Mouse (Mus musculus) heart, embryonic 12.5 days (tissue): ENCODE measurements around the gene Pcnp. TPM values are rescaled to one million over a fixed set of nuclear protein-coding genes. Genes with fewer than 3 reads are reported as not detected.
A peak's percentile ranks its signal among the peaks of the same experiment; 100 is the strongest.

ENCODE experiments used
- ATAC-seq: fragments of 200-750 bp; cut with Nextera tagmentation; 2 replicates; pipeline ENCODE4 v1.8.0; 2017; ENCODE audit warnings: moderate TSS enrichment, moderate library complexity; ENCODE audit not compliant: insufficient number of reproducible peaks, low FRiP score
- H3K27ac ChIP-seq: fragments of 300-500 bp; sonication (generic); 2 replicates; pipeline ENCODE4 v1.5.1; 2016; ENCODE audit warnings: mild to moderate bottlenecking, moderate library complexity; ENCODE audit not compliant: poor library complexity, severe bottlenecking
- H3K27me3 ChIP-seq: fragments of 300-500 bp; sonication (generic); replicated peaks from 2 replicates; pipeline ENCODE4 v1.6.1; 2016; ENCODE audit warnings: mild to moderate bottlenecking, moderate library complexity
- H3K36me3 ChIP-seq: fragments of 300-500 bp; sonication (generic); 2 replicates; pipeline ENCODE4 v1.6.1; 2016; ENCODE audit warnings: mild to moderate bottlenecking, moderate library complexity
- H3K4me1 ChIP-seq: fragments of 300-500 bp; sonication (generic); replicated peaks from 2 replicates; pipeline ENCODE4 v1.6.1; 2016; ENCODE audit warnings: mild to moderate bottlenecking
- H3K4me2 ChIP-seq: fragments of 300-500 bp; sonication (generic); 2 replicates; pipeline ENCODE4 v1.6.1; 2016; ENCODE audit warnings: mild to moderate bottlenecking, moderate library complexity
- H3K4me3 ChIP-seq: fragments of 300-500 bp; sonication (generic); 2 replicates; pipeline ENCODE4 v1.5.1; 2016; ENCODE audit warnings: mild to moderate bottlenecking
- H3K9ac ChIP-seq: fragments of 300-500 bp; sonication (generic); 2 replicates; pipeline ENCODE4 v1.6.1; 2016; ENCODE audit warnings: mild to moderate bottlenecking, moderate library complexity
- H3K9me3 ChIP-seq: fragments of 300-500 bp; sonication (generic); replicated peaks from 2 replicates; pipeline ENCODE4 v1.6.1; 2016; ENCODE audit warnings: mild to moderate bottlenecking, moderate library complexity
- WGBS: fragments of 180-500 bp; shearing (Covaris S2); methylation state at CpG from one replicate; pipeline ENCODE4 v1.1.7; 2016; 5-methylcytosine and 5-hydroxymethylcytosine counted together
- polyA plus RNA-seq: library from polyadenylated mRNA; unstranded; fragments of >200 nt; fragmentation: Nextera tagmentation; extraction: Ambion mirVana; gene quantifications from 2 replicates; pipeline ENCODE4 v1.2.1, GENCODE M21; 2016

Gene Pcnp
- polyA plus RNA-seq, 1 experiment from 2014 or later: 180 TPM

DNA sequence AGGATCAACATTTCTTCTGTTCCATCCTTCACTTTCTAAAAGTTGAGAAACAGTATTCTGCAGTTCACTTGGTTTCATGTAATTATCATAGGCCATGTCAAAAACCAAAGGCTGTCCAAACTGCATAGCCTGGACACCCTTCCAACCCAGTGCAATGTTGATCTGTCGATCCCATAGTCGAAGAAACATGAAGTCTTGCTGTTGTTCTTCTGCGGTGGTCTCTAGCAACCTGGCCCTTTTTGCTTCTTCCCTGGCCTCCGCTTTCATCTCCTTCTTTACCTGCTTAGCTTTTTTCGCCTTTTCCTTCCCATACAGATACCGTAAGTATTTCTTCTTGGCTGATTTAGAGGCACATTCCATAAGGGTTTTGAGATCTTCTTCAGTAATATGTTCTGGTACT lies 5.0 kb upstream of the Pcnp start:
- peaks cover 28% of the 10 kb centered on the region for H3K36me3 ChIP-seq
- no peak overlapping the region for H3K4me2 ChIP-seq
- WGBS: 97% methylated on average over 6 of the region's 6 CpGs
- ATAC-seq: no peak
- no peak overlapping the region for H3K27ac ChIP-seq
- no peak overlapping the region for H3K4me3 ChIP-seq
- peaks cover 12% of the 10 kb centered on the region for H3K4me1 ChIP-seq
- no peaks in the 10 kb centered on the region for H3K27me3 ChIP-seq
- no peak overlapping the region for H3K9ac ChIP-seq
- H3K9me3 ChIP-seq: no peaks in the 10 kb centered on the region

DNA sequence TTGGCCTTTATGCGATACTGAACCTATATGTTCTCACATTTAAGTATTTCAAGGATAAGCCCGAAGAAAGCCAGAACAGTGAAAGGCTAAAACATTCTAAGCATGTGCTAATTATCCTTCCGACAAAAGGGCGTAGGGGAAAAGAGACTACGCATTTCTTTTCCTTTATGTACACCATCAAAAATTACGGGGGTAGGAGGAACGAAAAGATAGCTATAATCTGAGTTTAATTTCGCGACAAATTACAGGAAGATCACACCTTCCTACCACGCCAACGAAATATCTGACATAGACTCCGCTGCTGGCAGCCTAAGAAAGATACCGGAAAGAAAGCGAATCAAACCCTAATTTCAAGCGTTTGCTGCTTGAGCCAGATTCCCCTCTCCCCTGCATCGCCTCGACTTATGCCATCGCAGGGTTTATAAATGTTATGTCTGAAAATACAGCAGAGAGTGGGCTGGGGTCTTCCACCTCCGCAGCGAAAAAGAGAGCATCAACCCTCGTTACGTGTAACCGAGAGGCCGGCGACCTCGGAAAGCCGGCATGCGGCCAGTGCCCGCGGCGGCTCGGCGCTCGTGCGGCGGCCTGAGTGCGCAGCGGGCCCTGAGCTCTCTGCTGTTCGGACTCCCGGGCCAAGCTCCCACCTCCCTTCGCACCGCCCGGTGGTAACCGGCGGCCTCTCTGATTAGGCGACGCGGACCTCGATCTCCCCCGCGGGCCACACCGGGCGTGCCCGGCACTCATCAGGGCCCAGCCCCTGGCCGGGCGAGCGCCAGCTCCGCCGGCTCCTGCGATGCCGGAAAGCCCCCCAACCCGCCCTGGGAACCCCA lies 602 bp downstream of the Pcnp start:
- Histone ChIP-seq H3K36me3 (peaks cover 36% of the 10 kb centered on the region), H3K9me3 (no peaks in the 10 kb centered on the region), H3K4me3 (peak overlapping the region; percentile 89), H3K27ac (peak overlapping the region; percentile 90), H3K27me3 (no peaks in the 10 kb centered on the region), H3K9ac (peak overlapping the region; percentile 95), H3K4me1 (peaks cover 22% of the 10 kb centered on the region), H3K4me2 (peak overlapping the region; percentile 82)
- under 1% methylated on average over 57 of the region's 62 CpGs for WGBS
- peak; percentile 90 for ATAC-seq

DNA sequence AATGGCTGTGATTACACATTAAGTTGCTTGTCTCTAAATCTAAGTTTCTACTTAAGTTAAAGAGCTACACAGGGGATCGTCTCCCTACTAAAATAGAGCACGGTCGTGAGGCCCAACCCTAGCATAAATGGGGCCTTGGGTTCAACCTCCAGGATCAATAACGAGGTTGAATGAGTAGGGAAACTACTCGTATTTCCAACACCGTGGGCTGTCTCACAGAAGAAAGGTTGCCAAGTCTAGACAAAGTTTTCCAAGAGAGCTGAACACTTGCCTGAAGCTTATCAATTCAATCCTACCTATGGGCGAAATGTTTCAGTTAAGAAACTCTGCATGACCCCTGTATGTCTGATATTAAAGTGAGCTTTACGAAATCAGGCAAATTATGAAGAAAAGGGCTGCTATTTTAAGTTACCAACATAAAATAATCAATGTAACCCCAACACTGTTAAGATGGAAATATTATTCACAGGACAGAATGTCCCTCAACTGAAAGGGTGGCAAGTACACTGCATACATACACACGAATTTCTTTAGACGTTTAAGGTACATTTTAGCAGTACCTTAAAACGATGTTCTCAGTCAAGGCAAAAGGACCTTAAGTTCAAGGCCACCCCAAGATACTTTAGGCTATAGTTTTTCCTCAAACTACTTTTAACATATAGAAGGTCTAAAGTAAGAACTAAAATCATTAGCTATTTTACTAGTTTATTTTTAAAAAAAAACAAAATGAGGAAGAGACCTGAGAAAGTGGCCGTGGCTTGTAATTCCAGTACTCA lies 1.5 kb downstream of the Pcnp start:
- Histone ChIP-seq H3K36me3 (peaks cover 31% of the 10 kb centered on the region), H3K4me2 (peak overlapping the region; percentile 82), H3K27me3 (no peaks in the 10 kb centered on the region), H3K9me3 (no peaks in the 10 kb centered on the region), H3K27ac (0 out of 2 replicates have a peak overlapping the region, but pooled peaks have one; percentile 90), H3K9ac (peak overlapping the region; percentile 95), H3K4me3 (peak overlapping the region; percentile 89), H3K4me1 (peaks cover 22% of the 10 kb centered on the region)
- 37% methylated on average over 12 of the region's 12 CpGs for WGBS
- ATAC-seq: no peak

DNA sequence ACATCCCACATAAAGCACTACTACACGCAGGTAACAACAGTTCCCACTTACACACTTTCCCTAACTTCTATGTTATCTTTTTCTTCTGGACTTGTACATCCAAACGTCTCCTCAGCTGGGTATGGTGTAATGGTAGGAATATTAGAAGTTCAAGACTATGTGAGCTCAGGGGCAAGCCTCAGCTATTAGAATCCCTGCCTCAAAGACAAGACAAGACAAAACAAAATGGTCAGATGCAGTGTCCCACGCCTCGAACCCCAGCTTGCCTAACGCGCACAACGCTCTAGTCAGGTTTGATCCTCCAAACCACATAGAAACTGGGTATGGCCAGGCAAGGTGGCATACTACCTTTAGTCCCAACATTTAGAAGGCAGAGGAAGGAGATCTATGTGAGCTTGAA lies 9.9 kb downstream of the Pcnp start:
- no peak overlapping the region for H3K4me2 ChIP-seq
- H3K4me3 ChIP-seq: no peak overlapping the region
- WGBS: 88% methylated on average over 7 of the region's 7 CpGs
- H3K36me3 ChIP-seq: peaks cover 53% of the 10 kb centered on the region
- H3K4me1 ChIP-seq: no peaks in the 10 kb centered on the region
- ATAC-seq: no peak
- H3K27me3 ChIP-seq: no peaks in the 10 kb centered on the region
- no peak overlapping the region for H3K9ac ChIP-seq
- H3K9me3 ChIP-seq: no peaks in the 10 kb centered on the region
- no peak overlapping the region for H3K27ac ChIP-seq

DNA sequence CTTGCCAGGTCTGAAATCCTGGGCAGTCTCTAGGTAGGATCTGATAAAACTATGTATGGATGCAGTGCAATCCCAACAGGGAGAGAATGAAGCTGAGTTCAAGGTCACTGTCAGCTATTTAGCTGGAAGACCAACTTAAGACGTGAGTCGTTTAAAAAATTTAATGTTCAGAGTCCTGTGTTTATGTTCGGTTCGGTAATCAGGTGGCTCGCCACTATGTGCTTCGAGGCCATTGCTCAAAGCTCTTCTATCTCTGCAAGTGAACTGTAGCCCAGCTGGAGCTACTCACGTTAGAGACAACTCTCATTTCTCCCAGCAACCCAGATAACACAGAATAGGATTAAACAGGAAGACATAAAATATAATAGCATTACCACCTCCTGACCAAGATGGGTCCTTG lies 15.5 kb downstream of the Pcnp start:
- H3K36me3 ChIP-seq: peaks cover 53% of the 10 kb centered on the region
- H3K9me3 ChIP-seq: no peaks in the 10 kb centered on the region
- 90% methylated on average over 7 of the region's 7 CpGs for WGBS

DNA sequence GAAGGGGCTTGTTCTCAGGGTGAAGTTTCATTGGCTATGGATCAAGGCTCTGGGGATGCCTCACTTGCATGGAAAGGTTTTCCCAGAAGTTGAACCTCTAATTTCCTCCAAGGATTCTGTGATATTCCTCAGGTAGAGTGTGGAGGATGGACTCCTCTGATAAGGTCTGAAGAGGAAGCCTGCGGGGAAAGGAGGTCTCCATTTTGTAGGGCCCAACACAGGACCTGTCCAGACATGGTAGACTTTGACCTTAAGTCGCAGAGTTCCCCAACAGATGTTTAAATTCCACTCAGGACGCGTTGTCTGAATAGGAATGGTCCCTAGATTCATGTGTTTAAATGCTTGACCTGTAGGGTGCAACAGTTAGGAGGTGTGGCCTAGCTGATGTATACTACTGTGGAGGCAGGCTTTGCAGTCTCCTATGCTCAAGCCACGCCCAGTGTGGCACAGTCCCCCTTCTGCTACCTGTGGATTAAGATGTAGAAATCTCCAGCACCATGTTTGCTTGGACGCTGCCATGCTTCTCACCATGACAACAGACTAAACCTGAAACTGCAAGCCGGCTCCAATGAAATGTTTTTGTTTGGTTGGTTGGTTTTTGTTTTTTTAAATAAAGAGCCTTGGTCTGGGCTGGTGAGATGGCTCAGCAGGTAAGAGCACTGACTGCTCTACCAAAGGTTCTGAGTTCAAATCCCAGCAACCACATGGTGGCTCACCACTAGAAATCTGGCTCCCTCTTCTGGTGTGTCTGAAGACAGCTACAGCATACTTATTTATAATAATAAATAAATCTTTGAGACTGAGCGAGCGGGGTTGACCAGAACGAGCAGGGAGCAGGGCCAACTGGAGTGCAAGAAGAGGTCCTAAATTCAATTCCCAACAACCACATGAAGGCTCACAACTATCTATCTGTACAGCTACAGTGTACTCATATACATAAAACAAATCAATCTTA lies 16.5 kb downstream of the Pcnp start:
- no peak overlapping the region for H3K9ac ChIP-seq
- peaks cover 47% of the 10 kb centered on the region for H3K36me3 ChIP-seq
- H3K4me1 ChIP-seq: no peaks in the 10 kb centered on the region
- H3K27ac ChIP-seq: no peak overlapping the region
- no peak overlapping the region for H3K4me3 ChIP-seq
- H3K4me2 ChIP-seq: no peak overlapping the region
- no peaks in the 10 kb centered on the region for H3K27me3 ChIP-seq
- no peaks in the 10 kb centered on the region for H3K9me3 ChIP-seq
- no peak for ATAC-seq
- 89% methylated on average over 10 of the region's 10 CpGs for WGBS

More for the DNA sequence above, 15.5 kb downstream of the Pcnp start:
- ATAC-seq: no peak
- no peak overlapping the region for H3K9ac ChIP-seq
- H3K4me3 ChIP-seq: no peak overlapping the region
- H3K27ac ChIP-seq: no peak overlapping the region
- H3K27me3 ChIP-seq: no peaks in the 10 kb centered on the region
- no peaks in the 10 kb centered on the region for H3K4me1 ChIP-seq
- H3K4me2 ChIP-seq: no peak overlapping the region

DNA sequence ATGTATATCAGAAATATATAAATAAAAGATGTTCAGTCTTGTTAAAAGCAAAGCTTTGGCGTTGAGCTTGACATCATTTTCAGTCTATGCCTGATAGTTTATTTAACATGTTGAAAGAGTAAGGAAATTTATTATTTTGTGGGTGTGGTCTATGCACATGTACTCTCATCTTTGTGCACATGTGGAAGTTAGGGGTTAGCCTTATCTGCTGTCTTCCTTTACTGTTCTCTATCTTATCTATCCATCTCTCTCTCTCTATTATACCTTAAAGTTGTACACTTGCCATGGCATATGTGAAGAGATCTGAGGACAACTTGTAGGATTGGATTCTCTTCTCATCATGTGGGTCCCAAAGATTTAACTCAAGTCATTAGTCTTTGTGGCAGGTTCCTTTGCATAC lies 20.7 kb downstream of the Pcnp start:
- H3K9me3 ChIP-seq: no peaks in the 10 kb centered on the region
- WGBS: 98% methylated on average over 1 of the region's 1 CpGs
- H3K36me3 ChIP-seq: peaks cover 56% of the 10 kb centered on the region
- ATAC-seq: no peak
- H3K4me3 ChIP-seq: no peak overlapping the region
- no peak overlapping the region for H3K9ac ChIP-seq
- no peaks in the 10 kb centered on the region for H3K4me1 ChIP-seq
- H3K27ac ChIP-seq: no peak overlapping the region
- no peaks in the 10 kb centered on the region for H3K27me3 ChIP-seq
- H3K4me2 ChIP-seq: no peak overlapping the region

DNA sequence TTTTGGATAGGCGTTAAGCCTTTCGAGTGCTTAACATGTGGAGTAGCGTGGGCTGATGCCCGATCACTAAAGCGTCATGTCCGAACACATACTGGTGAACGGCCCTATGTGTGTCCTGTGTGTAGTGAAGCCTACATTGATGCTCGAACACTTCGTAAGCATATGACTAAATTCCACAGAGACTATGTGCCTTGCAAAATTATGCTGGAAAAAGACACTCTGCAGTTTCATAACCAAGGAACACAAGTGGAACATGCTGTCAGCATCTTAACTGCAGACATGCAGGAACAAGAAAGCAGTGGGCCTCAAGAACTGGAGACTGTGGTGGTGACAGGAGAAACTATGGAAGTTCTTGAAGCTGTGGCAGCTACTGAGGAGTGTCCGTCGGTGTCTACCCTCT lies 22.7 kb downstream of the Pcnp start:
- Histone ChIP-seq H3K36me3 (peaks cover 52% of the 10 kb centered on the region), H3K9ac (no peak overlapping the region), H3K27me3 (no peaks in the 10 kb centered on the region), H3K9me3 (no peaks in the 10 kb centered on the region), H3K4me1 (no peaks in the 10 kb centered on the region), H3K4me2 (no peak overlapping the region), H3K4me3 (no peak overlapping the region), H3K27ac (no peak overlapping the region)
- no peak for ATAC-seq
- 93% methylated on average over 11 of the region's 11 CpGs for WGBS

DNA sequence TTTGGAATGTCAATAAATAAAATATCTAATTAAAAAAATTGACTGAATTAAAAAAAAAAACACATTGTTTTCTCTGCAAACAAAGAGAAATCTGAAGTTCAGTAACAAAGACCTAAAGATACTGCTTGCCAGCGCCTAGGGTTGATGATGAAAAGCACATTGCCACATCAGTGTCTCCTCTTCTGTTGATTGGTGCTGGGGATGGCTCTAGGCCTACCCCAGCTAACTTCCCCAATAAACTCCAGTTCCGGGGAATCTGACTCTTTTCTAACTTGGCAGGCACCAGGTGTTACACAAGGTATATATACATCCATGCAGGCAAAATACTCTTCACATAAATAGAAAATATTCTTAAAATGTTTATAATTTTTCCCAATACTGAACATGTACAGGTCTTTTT lies 35.3 kb downstream of the Pcnp start:
- no peak overlapping the region for H3K9ac ChIP-seq
- H3K27ac ChIP-seq: no peak overlapping the region
- no peaks in the 10 kb centered on the region for H3K27me3 ChIP-seq
- no peaks in the 10 kb centered on the region for H3K4me1 ChIP-seq
- H3K9me3 ChIP-seq: no peaks in the 10 kb centered on the region
- peaks cover 43% of the 10 kb centered on the region for H3K36me3 ChIP-seq
- WGBS: 94% methylated on average over 2 of the region's 2 CpGs
- no peak overlapping the region for H3K4me2 ChIP-seq
- no peak overlapping the region for H3K4me3 ChIP-seq
- no peak for ATAC-seq

DNA sequence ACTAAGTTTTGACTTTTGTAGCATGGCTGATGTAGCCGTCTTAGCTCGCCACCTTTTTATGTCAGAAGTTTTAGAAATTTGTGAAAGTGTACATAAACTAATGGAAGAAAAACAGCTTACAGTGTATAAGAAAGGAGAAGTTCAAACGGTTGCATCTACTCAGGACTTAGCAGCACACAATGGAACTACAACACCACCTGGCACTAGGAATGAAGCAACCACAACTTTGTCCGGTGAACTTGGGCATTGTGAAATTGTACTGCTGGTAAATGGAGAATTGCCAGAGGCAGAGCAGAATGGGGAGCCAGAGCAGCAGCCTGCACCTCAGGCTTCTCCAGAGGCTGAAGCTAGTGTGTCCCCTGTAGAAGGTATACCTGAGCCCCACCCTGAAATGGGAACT lies 39.2 kb downstream of the Pcnp start:
- Histone ChIP-seq H3K36me3 (peaks cover 33% of the 10 kb centered on the region), H3K27ac (no peak overlapping the region), H3K27me3 (no peaks in the 10 kb centered on the region), H3K4me1 (no peaks in the 10 kb centered on the region), H3K4me3 (no peak overlapping the region), H3K9me3 (no peaks in the 10 kb centered on the region), H3K9ac (no peak overlapping the region), H3K4me2 (no peak overlapping the region)
- ATAC-seq: no peak
- 85% methylated on average over 4 of the region's 4 CpGs for WGBS

DNA sequence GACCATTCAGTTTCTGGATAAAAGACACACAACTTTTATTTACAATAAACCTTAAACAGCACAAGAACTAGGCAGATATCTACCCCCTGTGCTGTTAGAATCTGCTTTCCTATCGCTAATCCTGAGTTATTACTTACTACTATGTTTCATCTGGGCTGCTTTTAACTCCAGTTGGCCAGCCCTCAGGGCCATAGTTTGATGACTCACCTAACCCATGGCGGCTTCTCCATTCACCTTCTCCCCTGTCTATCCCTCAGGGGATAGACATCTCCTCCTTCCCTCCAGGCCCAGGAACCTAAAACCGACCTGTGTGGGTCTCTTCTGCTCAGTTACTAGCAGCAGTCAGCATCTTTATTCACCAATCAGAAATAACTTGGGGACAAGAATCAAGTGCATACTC lies 43.5 kb downstream of the Pcnp start:
- no peak overlapping the region for H3K4me3 ChIP-seq
- whole genome bisulfite sequencing: 92% methylated on average over 3 of the region's 3 CpGs
- no peaks in the 10 kb centered on the region for H3K27me3 ChIP-seq
- H3K36me3 ChIP-seq: peaks cover 42% of the 10 kb centered on the region
- H3K9ac ChIP-seq: no peak overlapping the region
- no peaks in the 10 kb centered on the region for H3K9me3 ChIP-seq
- H3K27ac ChIP-seq: no peak overlapping the region
- no peak overlapping the region for H3K4me2 ChIP-seq
- no peak for ATAC-seq
- no peaks in the 10 kb centered on the region for H3K4me1 ChIP-seq
